Comparison of ENCODE assay signal across 14 mouse cellular contexts in the genomic region with DNA sequence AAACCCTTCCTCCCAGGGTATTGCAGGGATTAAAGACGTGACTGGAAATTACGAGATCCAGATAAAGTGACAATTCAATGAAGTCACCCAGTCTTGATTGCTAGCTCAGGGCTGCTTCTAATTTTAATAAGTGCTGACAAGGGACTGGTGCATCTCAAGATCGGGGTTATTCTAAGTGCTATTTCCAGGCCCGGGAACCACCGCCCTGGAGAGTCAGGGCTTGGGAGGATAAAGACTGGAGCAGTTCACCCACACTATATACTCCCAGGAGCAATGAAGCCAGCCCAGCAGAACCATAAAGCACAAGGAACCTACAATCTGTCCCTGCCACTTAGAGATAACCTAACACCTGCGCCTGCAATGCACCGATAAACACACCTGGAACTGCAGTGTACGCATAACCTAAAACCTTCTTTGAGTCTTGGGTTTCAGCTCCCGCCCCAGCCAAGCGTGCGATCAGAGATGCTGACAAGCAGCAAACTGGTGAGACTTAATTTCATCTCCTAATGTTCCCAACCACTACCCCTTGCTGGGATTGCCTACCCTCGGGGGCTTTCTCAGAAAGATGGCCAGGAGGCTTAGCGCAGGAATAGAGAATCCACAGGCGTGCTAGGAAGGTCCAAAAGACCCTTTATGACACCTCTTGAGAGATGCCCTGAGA.
"Had no signal": no experiment of that assay in that cellular context is flagged by ENCODE, and none has a peak within 500 bp of the region (broad histone marks: within the 10 kb centered on the region; RNA-seq: fewer than 3 reads in every experiment).

No protein-coding gene starts in this region.

- H3K4me1 ChIP-seq: limb, embryonic 15.5 days; liver, embryonic 12.5 days had no signal

- H3K9ac ChIP-seq: limb, embryonic 15.5 days; liver, embryonic 12.5 days; lung, embryonic 14.5 days had no signal

- H3K4me3 ChIP-seq: limb, embryonic 15.5 days; liver, embryonic 12.5 days; midbrain, embryonic 10.5 days had no signal

- H3K9me3 ChIP-seq: limb, embryonic 15.5 days; liver, embryonic 12.5 days; midbrain, embryonic 10.5 days had no signal

- H3K27me3 ChIP-seq: limb, embryonic 15.5 days; liver, embryonic 12.5 days had no signal

- H3K4me2 ChIP-seq: limb, embryonic 15.5 days; liver, embryonic 12.5 days; lung, embryonic 14.5 days had no signal

- H3K36me3 ChIP-seq: limb, embryonic 15.5 days; liver, embryonic 12.5 days; midbrain, embryonic 10.5 days had no signal

- DNase-seq: kidney, postnatal 10 days; layer of hippocampus, adult 9-11 months; layer of hippocampus, postnatal 36 days; lung, postnatal 10 days; lung, postnatal 4 days; midbrain, embryonic 14.5 days; right cerebral cortex, adult 18-20 months; right cerebral cortex, postnatal 25 days; thymus, adult 18-20 months; thymus, postnatal 14 days had no signal

- H3K27ac ChIP-seq: limb, embryonic 15.5 days; liver, embryonic 12.5 days; midbrain, embryonic 10.5 days had no signal

- ATAC-seq: liver, embryonic 12.5 days had no signal
